Mouse (Mus musculus) ES-Bruce4 (cell line): ENCODE data around the gene Olfr1472.

ENCODE experiments used
- CTCF ChIP-seq: IDR thresholded peaks from one replicate; pipeline ENCODE4 v1.8.1; 2011; ENCODE audit warnings: low read depth, low read length
- POLR2A ChIP-seq: IDR thresholded peaks from one replicate; pipeline ENCODE4 v1.8.1; 2011; ENCODE audit warnings: low read length; ENCODE audit not compliant: insufficient read depth

DNA sequence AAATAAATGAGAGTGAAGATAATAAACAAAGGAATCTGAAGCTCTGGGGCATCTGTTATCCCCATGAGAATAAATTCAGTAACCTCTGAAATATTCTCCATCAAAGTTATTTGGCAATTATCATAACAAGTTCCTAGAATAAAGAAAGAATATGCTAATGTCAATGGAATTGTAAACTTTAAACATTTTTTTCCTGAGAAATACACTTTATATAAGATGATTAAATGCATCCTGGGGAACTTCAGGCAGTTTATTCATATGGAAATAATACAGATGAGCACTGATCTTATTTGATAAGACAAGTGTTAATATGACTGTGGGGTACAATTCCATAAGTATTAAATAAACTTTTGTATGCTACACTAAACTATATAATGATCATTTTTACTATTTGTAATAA is 24.2 kb upstream of the Olfr1472 start, which contains the start of gene Olfr1475:
- TF ChIP-seq POLR2A (no peak), CTCF (no peak)
